Mouse (Mus musculus) neural tube, embryonic 13.5 days (tissue): Measurements from ENCODE around the gene Prkcb. TPM values are rescaled to one million over a fixed set of nuclear protein-coding genes. Genes with fewer than 3 reads are reported as not detected.
A peak's percentile ranks its signal among the peaks of the same experiment; 100 is the strongest.

Source experiments
- ATAC-seq: fragments of 200-750 bp; cut with Nextera tagmentation; 2 replicates; pipeline ENCODE4 v1.8.0; 2017; ENCODE audit warnings: low read depth, mild to moderate bottlenecking, moderate TSS enrichment, moderate library complexity
- H3K27ac ChIP-seq: fragments of 300-500 bp; sonication (generic); replicated peaks from 2 replicates; pipeline ENCODE4 v1.5.1; 2015; ENCODE audit warnings: moderate library complexity, mild to moderate bottlenecking, inconsistent platforms
- H3K27me3 ChIP-seq: fragments of 300-500 bp; sonication (generic); 2 replicates; pipeline ENCODE4 v1.6.1; 2015; ENCODE audit warnings: mild to moderate bottlenecking, inconsistent platforms
- H3K36me3 ChIP-seq: fragments of 300-500 bp; sonication (generic); 2 replicates; pipeline ENCODE4 v1.6.1; 2015; ENCODE audit warnings: mild to moderate bottlenecking, inconsistent platforms
- H3K4me1 ChIP-seq: fragments of 300-500 bp; sonication (generic); replicated peaks from 2 replicates; pipeline ENCODE4 v1.6.1; 2015; ENCODE audit warnings: inconsistent platforms
- H3K4me2 ChIP-seq: fragments of 300-500 bp; sonication (generic); 2 replicates; pipeline ENCODE4 v1.6.1; 2015; ENCODE audit warnings: inconsistent platforms, mild to moderate bottlenecking, moderate library complexity
- H3K4me3 ChIP-seq: fragments of 300-500 bp; sonication (generic); 2 replicates; pipeline ENCODE4 v1.5.1; 2015; ENCODE audit warnings: mild to moderate bottlenecking, inconsistent platforms
- H3K9ac ChIP-seq: fragments of 300-500 bp; sonication (generic); 2 replicates; pipeline ENCODE4 v1.6.1; 2015; ENCODE audit warnings: moderate library complexity, mild to moderate bottlenecking, inconsistent platforms
- H3K9me3 ChIP-seq: fragments of 300-500 bp; sonication (generic); 2 replicates; pipeline ENCODE4 v1.6.1; 2016; ENCODE audit warnings: inconsistent platforms
- WGBS: fragments of 180-500 bp; shearing (Covaris S2); methylation state at CpG from one replicate; pipeline ENCODE4 v1.1.7; 2015; 5-methylcytosine and 5-hydroxymethylcytosine counted together
- polyA plus RNA-seq: library from polyadenylated mRNA; unstranded; fragments of >200 nt; fragmentation: Nextera tagmentation; extraction: Ambion mirVana; gene quantifications from 2 replicates; pipeline ENCODE4 v1.2.1, GENCODE M21; 2015

Gene Prkcb
- polyA plus RNA-seq, 1 experiment from 2014 or later = 52.9 TPM

GRCm38 (mm10) chr7:122380336-122381130, 92.0 kb downstream of the Prkcb start:
- Histone ChIP-seq H3K4me2 (no peak overlapping the region), H3K27me3 (no peaks in the 10 kb centered on the region)

DNA sequence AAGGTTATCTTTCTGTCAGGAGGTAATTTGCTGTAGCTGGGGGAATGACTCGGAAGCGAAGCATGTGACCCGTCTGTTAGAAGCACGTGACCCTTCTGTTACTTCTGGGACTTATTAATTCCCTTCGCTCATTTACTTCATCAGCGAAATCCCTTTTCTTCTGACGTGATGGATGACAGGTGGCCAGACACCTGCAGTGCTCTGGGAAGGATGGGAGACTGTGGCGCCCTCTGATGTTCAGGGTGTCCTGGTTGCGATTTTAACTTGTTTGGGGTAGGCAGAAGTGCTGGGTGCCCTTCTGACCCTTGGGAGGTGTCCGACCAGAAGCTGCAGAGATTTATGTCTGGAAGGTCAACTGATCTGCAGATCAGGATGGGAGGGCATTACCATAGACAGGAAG, 93.0 kb downstream of the Prkcb start:
- H3K36me3 ChIP-seq = no peaks in the 10 kb centered on the region
- no peak overlapping the region for H3K9ac ChIP-seq
- no peaks in the 10 kb centered on the region for H3K27me3 ChIP-seq
- peaks cover 18% of the 10 kb centered on the region for H3K4me1 ChIP-seq
- 53% methylated on average over 10 of the region's 10 CpGs for WGBS
- ATAC-seq = no peak
- no peak overlapping the region for H3K4me3 ChIP-seq
- no peaks in the 10 kb centered on the region for H3K9me3 ChIP-seq
- no peak overlapping the region for H3K27ac ChIP-seq
- H3K4me2 ChIP-seq = no peak overlapping the region

More at GRCm38 (mm10) chr7:122380336-122381130, 92.0 kb downstream of the Prkcb start:
- Histone ChIP-seq H3K27ac (no peak overlapping the region), H3K36me3 (no peaks in the 10 kb centered on the region), H3K9ac (no peak overlapping the region), H3K9me3 (no peaks in the 10 kb centered on the region), H3K4me3 (no peak overlapping the region), H3K4me1 (peaks cover 18% of the 10 kb centered on the region)
- ATAC-seq = no peak
- 89% methylated on average over 10 of the region's 10 CpGs for WGBS

DNA sequence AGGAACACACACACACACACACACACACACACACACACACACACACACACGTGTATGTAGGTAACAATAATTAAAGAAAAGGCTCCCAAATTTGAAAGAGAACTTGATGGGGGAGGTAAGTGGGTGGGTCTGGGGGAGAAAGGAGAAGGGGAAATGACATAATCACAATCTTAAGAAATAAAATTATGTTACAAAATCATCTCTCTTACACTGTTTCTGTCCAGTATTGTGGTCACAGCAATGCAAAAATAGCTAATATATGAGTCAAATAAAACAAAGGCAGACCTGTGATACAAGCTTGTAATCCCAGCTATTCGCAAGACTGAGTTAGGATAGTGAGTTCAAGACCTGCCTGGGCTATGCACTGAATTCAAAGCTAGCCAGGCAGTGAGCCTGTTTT, 94.7 kb downstream of the Prkcb start:
- Histone ChIP-seq H3K9ac (no peak overlapping the region), H3K36me3 (no peaks in the 10 kb centered on the region), H3K4me2 (no peak overlapping the region), H3K27ac (no peak overlapping the region), H3K9me3 (no peaks in the 10 kb centered on the region), H3K4me1 (peaks cover 16% of the 10 kb centered on the region), H3K27me3 (no peaks in the 10 kb centered on the region), H3K4me3 (no peak overlapping the region)
- ATAC-seq = no peak
- 84% methylated on average over 2 of the region's 2 CpGs for WGBS

GRCm38 (mm10) chr7:122384891-122385290, 96.3 kb downstream of the Prkcb start:
- H3K4me1 ChIP-seq = peaks cover 24% of the 10 kb centered on the region
- no peak overlapping the region for H3K9ac ChIP-seq
- H3K4me2 ChIP-seq = no peak overlapping the region
- no peaks in the 10 kb centered on the region for H3K9me3 ChIP-seq
- H3K36me3 ChIP-seq = no peaks in the 10 kb centered on the region
- no peaks in the 10 kb centered on the region for H3K27me3 ChIP-seq
- WGBS = 87% methylated on average over 8 of the region's 8 CpGs
- no peak overlapping the region for H3K27ac ChIP-seq
- no peak for ATAC-seq
- no peak overlapping the region for H3K4me3 ChIP-seq

- no peak for ATAC-seq
- 96% methylated on average over 1 of the region's 1 CpGs for WGBS
- no peak overlapping the region for H3K9ac ChIP-seq
- H3K4me1 ChIP-seq = peaks cover 30% of the 10 kb centered on the region
- H3K27ac ChIP-seq = no peak overlapping the region
- no peak overlapping the region for H3K4me2 ChIP-seq
- H3K4me3 ChIP-seq = no peak overlapping the region
- no peaks in the 10 kb centered on the region for H3K36me3 ChIP-seq
- H3K27me3 ChIP-seq = no peaks in the 10 kb centered on the region
- H3K9me3 ChIP-seq = no peaks in the 10 kb centered on the region
Observed at GRCm38 (mm10) chr7:122386567-122386966, 98.0 kb downstream of the Prkcb start.

DNA sequence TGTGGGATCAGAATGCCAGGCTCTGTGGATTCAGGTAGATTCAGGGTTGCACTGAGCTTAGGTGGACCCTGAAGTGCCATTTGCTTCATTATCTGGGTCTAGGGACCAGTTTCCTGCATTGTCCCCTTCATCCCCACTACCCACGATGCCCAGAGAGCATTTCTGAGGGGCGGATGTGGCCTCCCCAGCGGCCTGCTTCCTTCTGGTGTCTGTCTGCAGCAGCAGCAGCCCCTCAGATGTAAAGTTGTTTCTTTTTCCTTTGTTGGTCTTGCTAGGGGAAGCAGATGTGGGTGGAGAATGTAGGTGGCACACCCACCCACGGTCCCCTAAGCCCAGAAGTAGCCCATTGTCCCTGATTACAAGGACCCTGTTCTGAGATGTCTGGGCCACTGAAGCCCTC, 99.3 kb downstream of the Prkcb start:
- H3K4me3 ChIP-seq = no peak overlapping the region
- H3K9ac ChIP-seq = no peak overlapping the region
- H3K9me3 ChIP-seq = no peaks in the 10 kb centered on the region
- 74% methylated on average over 4 of the region's 4 CpGs for WGBS
- H3K27ac ChIP-seq = no peak overlapping the region
- H3K36me3 ChIP-seq = no peaks in the 10 kb centered on the region
- no peaks in the 10 kb centered on the region for H3K27me3 ChIP-seq
- H3K4me2 ChIP-seq = no peak overlapping the region
- peaks cover 28% of the 10 kb centered on the region for H3K4me1 ChIP-seq
- no peak for ATAC-seq

- Histone ChIP-seq H3K36me3 (no peaks in the 10 kb centered on the region), H3K9ac (no peak overlapping the region), H3K9me3 (no peaks in the 10 kb centered on the region), H3K4me1 (peaks cover 28% of the 10 kb centered on the region), H3K27me3 (no peaks in the 10 kb centered on the region), H3K27ac (no peak overlapping the region), H3K4me2 (no peak overlapping the region), H3K4me3 (no peak overlapping the region)
- 0 out of 2 replicates have a peak, but pooled peaks have one; percentile 47 for ATAC-seq
- WGBS = 48% methylated on average over 5 of the region's 5 CpGs
Observed at GRCm38 (mm10) chr7:122388858-122389257, 100.3 kb downstream of the Prkcb start.

DNA sequence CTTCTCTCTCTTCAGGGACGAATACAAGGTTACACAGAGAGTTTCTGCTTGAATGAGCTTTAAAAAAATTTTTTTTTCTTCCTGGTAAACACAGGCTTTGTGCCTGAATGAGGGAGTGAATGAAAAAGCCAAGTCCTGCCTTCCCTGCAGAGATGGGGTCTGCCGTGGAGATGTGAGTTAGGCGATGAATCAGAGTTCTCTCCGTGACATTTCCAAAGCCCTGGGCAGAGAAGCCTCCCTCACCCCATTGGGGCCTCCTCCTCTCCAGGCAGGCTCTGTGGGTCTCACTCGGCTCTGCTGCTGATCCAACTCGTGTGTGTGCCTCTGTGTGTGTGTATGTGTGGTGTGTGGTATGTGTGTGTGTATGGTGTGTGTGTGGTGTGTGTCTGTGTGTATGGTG, 101.1 kb downstream of the Prkcb start:
- H3K4me3 ChIP-seq = no peak overlapping the region
- no peaks in the 10 kb centered on the region for H3K36me3 ChIP-seq
- peak; percentile 51 for ATAC-seq
- WGBS = 29% methylated on average over 6 of the region's 6 CpGs
- no peaks in the 10 kb centered on the region for H3K9me3 ChIP-seq
- no peaks in the 10 kb centered on the region for H3K27me3 ChIP-seq
- H3K27ac ChIP-seq = no peak overlapping the region
- H3K9ac ChIP-seq = no peak overlapping the region
- peaks cover 28% of the 10 kb centered on the region for H3K4me1 ChIP-seq
- H3K4me2 ChIP-seq = no peak overlapping the region

DNA sequence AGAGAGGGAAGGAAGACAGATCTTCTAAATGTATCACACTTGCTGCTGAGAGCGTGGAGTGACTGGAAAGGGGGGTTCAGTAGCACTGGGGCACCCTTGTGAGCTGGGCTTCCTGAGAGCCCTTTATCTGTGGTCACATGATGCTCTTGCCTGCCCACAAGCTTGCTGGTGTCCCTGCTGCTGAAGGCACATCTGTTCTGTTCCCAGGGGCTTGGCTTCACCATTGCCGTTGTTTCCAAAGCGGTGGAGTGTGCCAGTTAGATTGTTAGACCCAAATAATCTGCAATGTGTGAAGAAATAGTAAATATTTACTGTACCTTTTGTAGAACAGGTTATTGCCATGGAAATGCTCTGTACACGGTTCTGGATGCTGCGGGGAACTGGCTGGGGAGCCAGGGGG, 101.6 kb downstream of the Prkcb start:
- Histone ChIP-seq H3K36me3 (no peaks in the 10 kb centered on the region), H3K4me1 (peaks cover 28% of the 10 kb centered on the region), H3K4me2 (no peak overlapping the region), H3K9ac (no peak overlapping the region), H3K27ac (peak overlapping the region; percentile 38; the same call in 1 of the 2 replicates), H3K4me3 (no peak overlapping the region), H3K27me3 (no peaks in the 10 kb centered on the region), H3K9me3 (no peaks in the 10 kb centered on the region)
- 53% methylated on average over 5 of the region's 5 CpGs for WGBS
- peak; percentile 73 for ATAC-seq

DNA sequence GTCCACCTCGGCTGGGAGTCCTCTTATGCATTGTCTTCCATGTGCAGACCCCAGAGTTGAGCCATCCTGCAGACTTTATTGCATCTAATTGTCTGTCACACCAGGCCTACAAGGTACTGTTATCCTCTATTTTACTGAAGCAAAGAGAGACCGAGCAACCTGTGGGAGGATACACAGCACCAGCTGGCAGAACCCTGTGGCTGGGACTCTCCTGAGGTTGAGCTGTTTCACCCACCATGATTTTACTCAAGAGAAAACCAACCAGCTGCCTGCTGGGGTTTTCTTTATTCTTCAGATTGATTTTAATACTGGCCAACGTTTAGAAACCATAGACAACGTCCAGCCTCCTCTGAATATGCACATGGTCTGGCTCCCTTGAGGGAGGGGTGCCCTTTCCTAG, 102.1 kb downstream of the Prkcb start:
- H3K27me3 ChIP-seq = no peaks in the 10 kb centered on the region
- no peaks in the 10 kb centered on the region for H3K9me3 ChIP-seq
- H3K9ac ChIP-seq = no peak overlapping the region
- peaks cover 28% of the 10 kb centered on the region for H3K4me1 ChIP-seq
- H3K4me2 ChIP-seq = no peak overlapping the region
- H3K27ac ChIP-seq = peak overlapping the region; percentile 38; the same call in 1 of the 2 replicates
- no peaks in the 10 kb centered on the region for H3K36me3 ChIP-seq
- H3K4me3 ChIP-seq = no peak overlapping the region
- ATAC-seq = no peak
- WGBS = 40% methylated on average over 4 of the region's 4 CpGs

- Histone ChIP-seq H3K27ac (no peak overlapping the region), H3K9ac (no peak overlapping the region), H3K4me1 (peaks cover 28% of the 10 kb centered on the region), H3K4me3 (no peak overlapping the region), H3K4me2 (no peak overlapping the region), H3K27me3 (no peaks in the 10 kb centered on the region), H3K9me3 (no peaks in the 10 kb centered on the region), H3K36me3 (no peaks in the 10 kb centered on the region)
- WGBS = 69% methylated on average over 3 of the region's 3 CpGs
- no peak for ATAC-seq
Observed at GRCm38 (mm10) chr7:122391382-122391781, 102.8 kb downstream of the Prkcb start.

GRCm38 (mm10) chr7:122393964-122394363, 105.4 kb downstream of the Prkcb start:
- H3K27me3 ChIP-seq = no peaks in the 10 kb centered on the region
- no peak overlapping the region for H3K27ac ChIP-seq
- no peak overlapping the region for H3K4me3 ChIP-seq
- no peak overlapping the region for H3K4me2 ChIP-seq
- H3K9me3 ChIP-seq = no peaks in the 10 kb centered on the region
- peaks cover 19% of the 10 kb centered on the region for H3K4me1 ChIP-seq
- no peak overlapping the region for H3K9ac ChIP-seq
- WGBS = 53% methylated on average over 5 of the region's 5 CpGs
- ATAC-seq = no peak
- no peaks in the 10 kb centered on the region for H3K36me3 ChIP-seq
